Mouse (Mus musculus) liver, embryonic 11.5 days (tissue): ENCODE measurements around the gene Zfp53. TPM values are rescaled to one million over a fixed set of nuclear protein-coding genes. Genes with fewer than 3 reads are reported as not detected.
A peak's percentile ranks its signal among the peaks of the same experiment; 100 is the strongest.

ENCODE experiments used
- ATAC-seq: fragments of 200-750 bp; cut with Nextera tagmentation; replicated peaks from 2 replicates; pipeline ENCODE4 v1.8.0; 2017; ENCODE audit warnings: moderate number of reproducible peaks, mild to moderate bottlenecking, moderate TSS enrichment, moderate library complexity; ENCODE audit not compliant: low FRiP score
- DNase-seq: peaks from one replicate; pipeline ENCODE4 v3.0.0-alpha.2; 2017; ENCODE audit warnings: low spot score
- H3K27ac ChIP-seq: fragments of 300-500 bp; sonication (generic); 2 replicates; pipeline ENCODE4 v1.5.1; 2014; ENCODE audit warnings: mild to moderate bottlenecking, low read depth, low read length, control low read depth
- H3K27me3 ChIP-seq: fragments of 300-500 bp; sonication (generic); replicated peaks from 2 replicates; pipeline ENCODE4 v1.6.1; 2014; ENCODE audit warnings: low read length, mixed read lengths; ENCODE audit not compliant: control insufficient read depth, insufficient read depth
- H3K36me3 ChIP-seq: fragments of 300-500 bp; sonication (generic); 2 replicates; pipeline ENCODE4 v1.6.1; 2014; ENCODE audit warnings: mild to moderate bottlenecking, low read length, moderate library complexity, mixed read lengths; ENCODE audit not compliant: control insufficient read depth, insufficient read depth
- H3K4me1 ChIP-seq: fragments of 300-500 bp; sonication (generic); replicated peaks from 2 replicates; pipeline ENCODE4 v1.6.1; 2014; ENCODE audit warnings: low read length, mixed read lengths; ENCODE audit not compliant: control insufficient read depth, insufficient read depth
- H3K4me2 ChIP-seq: fragments of 300-500 bp; sonication (generic); 2 replicates; pipeline ENCODE4 v1.6.1; 2014; ENCODE audit warnings: mild to moderate bottlenecking, control low read depth, moderate library complexity
- H3K4me3 ChIP-seq: fragments of 300-500 bp; sonication (generic); 2 replicates; pipeline ENCODE4 v1.5.1; 2014; ENCODE audit warnings: low read depth, low read length, control low read depth
- H3K9ac ChIP-seq: fragments of 300-500 bp; sonication (generic); 2 replicates; pipeline ENCODE4 v1.6.1; 2014; ENCODE audit warnings: low read depth, low read length, control low read depth
- H3K9me3 ChIP-seq: fragments of 300-500 bp; sonication (generic); 2 replicates; pipeline ENCODE4 v1.6.1; 2016; ENCODE audit warnings: low read length, inconsistent platforms, mixed read lengths; ENCODE audit not compliant: control insufficient read depth
- WGBS: fragments of 180-500 bp; shearing (Covaris S2); extraction: QIAGEN DNeasy Blood & Tissue Kit; methylation state at CpG from one replicate; pipeline ENCODE4 v1.1.7; 2014; 5-methylcytosine and 5-hydroxymethylcytosine counted together
- polyA plus RNA-seq: library from polyadenylated mRNA; unstranded; fragments of >200 nt; fragmentation: Nextera tagmentation; extraction: Ambion mirVana; gene quantifications from 2 replicates; pipeline ENCODE4 v1.2.1, GENCODE M21; 2014

The Zfp53 gene
- polyA plus RNA-seq, 1 experiment from 2014 or later, result 7.5 TPM

- no peaks in the 10 kb centered on the region for H3K27me3 ChIP-seq
- H3K27ac ChIP-seq, result no peak overlapping the region
- no peaks in the 10 kb centered on the region for H3K36me3 ChIP-seq
- H3K9me3 ChIP-seq, result no peaks in the 10 kb centered on the region
- H3K4me3 ChIP-seq, result no peak overlapping the region
- no peak overlapping the region for H3K4me2 ChIP-seq
- H3K9ac ChIP-seq, result no peak overlapping the region
- DNase-seq (no peak), ATAC-seq (no peak)
- 95% methylated on average over 1 of the region's 1 CpGs for WGBS
- H3K4me1 ChIP-seq, result peaks cover 8% of the 10 kb centered on the region; the same call in 1 of the 2 replicates
These were observed 45.2 kb downstream of the Zfp53 start for GRCm38 (mm10) chr17:21533961-21534360.

GRCm38 (mm10) chr17:21534460-21535095 is 45.8 kb downstream of the Zfp53 start:
- Histone ChIP-seq H3K27me3 (no peaks in the 10 kb centered on the region), H3K4me3 (no peak overlapping the region), H3K9me3 (no peaks in the 10 kb centered on the region), H3K9ac (no peak overlapping the region), H3K36me3 (no peaks in the 10 kb centered on the region), H3K4me2 (peak overlapping the region; percentile 70), H3K4me1 (peaks cover 8% of the 10 kb centered on the region; the same call in 1 of the 2 replicates), H3K27ac (no peak overlapping the region)
- ATAC-seq, result peak; percentile 43
- WGBS, result 12% methylated on average over 4 of the region's 4 CpGs
- DNase-seq, result no peak

GRCm38 (mm10) chr17:21535096-21536001 is 46.6 kb downstream of the Zfp53 start, which contains the start of gene Zfp52:
Gene Zfp52 (plus strand): TSS chr17:21535539.
- Histone ChIP-seq H3K36me3 (no peaks in the 10 kb centered on the region), H3K27me3 (no peaks in the 10 kb centered on the region), H3K27ac (no peak within 1 kb of the TSS), H3K4me1 (peaks cover 8% of the 10 kb centered on the region; the same call in 1 of the 2 replicates), H3K9me3 (no peaks in the 10 kb centered on the region), H3K9ac (peak within 1 kb of the TSS; percentile 55), H3K4me3 (peak within 1 kb of the TSS; percentile 59), H3K4me2 (peak within 1 kb of the TSS; percentile 70)
- ATAC-seq (peak; percentile 78), DNase-seq (peak; percentile 67)
- 5% methylated on average over 21 of the region's 21 CpGs for WGBS

DNA sequence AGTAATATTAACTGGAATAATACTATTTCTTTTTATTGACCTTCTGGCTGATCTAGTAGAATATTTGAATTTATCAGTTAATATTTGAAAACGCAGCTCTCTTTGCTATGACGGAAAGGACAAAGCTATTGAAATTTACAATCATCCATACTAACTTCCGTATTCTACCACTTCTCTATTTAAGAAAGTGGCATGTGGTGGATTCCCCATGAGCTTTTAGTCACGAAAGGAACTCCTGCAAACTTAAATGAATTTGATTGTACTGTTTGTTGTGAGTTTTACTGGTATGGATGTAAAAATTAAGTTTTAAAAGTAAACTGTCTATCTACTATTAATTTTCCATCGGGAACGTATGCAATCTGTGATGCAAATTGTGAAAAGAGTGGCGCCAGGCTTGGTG is 47.3 kb downstream of the Zfp53 start:
- Histone ChIP-seq H3K9ac (peak overlapping the region; percentile 55), H3K27ac (no peak overlapping the region), H3K4me1 (peaks cover 8% of the 10 kb centered on the region; the same call in 1 of the 2 replicates), H3K36me3 (no peaks in the 10 kb centered on the region), H3K9me3 (no peaks in the 10 kb centered on the region), H3K4me3 (peak overlapping the region; percentile 59), H3K27me3 (no peaks in the 10 kb centered on the region), H3K4me2 (peak overlapping the region; percentile 70)
- WGBS, result 24% methylated on average over 7 of the region's 7 CpGs
- ATAC-seq (no peak), DNase-seq (no peak)

GRCm38 (mm10) chr17:21536676-21537075 is 47.9 kb downstream of the Zfp53 start:
- Histone ChIP-seq H3K4me2 (no peak overlapping the region), H3K4me1 (peaks cover 8% of the 10 kb centered on the region; the same call in 1 of the 2 replicates), H3K27ac (no peak overlapping the region), H3K36me3 (no peaks in the 10 kb centered on the region), H3K9ac (no peak overlapping the region), H3K4me3 (no peak overlapping the region), H3K9me3 (no peaks in the 10 kb centered on the region), H3K27me3 (no peaks in the 10 kb centered on the region)
- DNase-seq, result no peak
- WGBS, result 54% methylated on average over 2 of the region's 2 CpGs
- no peak for ATAC-seq

DNA sequence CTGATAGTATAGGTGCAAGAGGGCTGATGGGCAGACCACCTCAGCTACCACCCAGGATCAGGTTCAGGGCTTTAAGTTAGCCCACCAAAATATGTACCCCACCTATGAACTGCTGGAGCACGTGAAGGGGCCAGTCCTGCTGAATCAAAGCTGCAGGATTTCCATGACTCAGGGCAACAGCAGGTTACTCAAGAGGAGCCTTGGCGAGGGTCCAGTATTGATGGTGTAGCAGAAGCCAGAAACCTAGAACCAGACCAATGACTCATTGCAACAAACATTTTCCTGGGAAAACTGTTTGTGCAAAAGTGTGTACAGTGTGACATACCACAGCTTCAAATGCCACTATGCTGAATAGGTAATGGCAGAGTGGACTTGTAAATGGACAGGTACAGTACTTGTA is 69.0 kb downstream of the Zfp53 start:
- H3K36me3 ChIP-seq, result peaks cover 4% of the 10 kb centered on the region; the same call in 1 of the 2 replicates
- DNase-seq, result no peak
- no peak overlapping the region for H3K27ac ChIP-seq
- no peaks in the 10 kb centered on the region for H3K27me3 ChIP-seq
- WGBS, result 78% methylated on average over 2 of the region's 2 CpGs
- no peaks in the 10 kb centered on the region for H3K4me1 ChIP-seq
- H3K4me3 ChIP-seq, result no peak overlapping the region
- no peaks in the 10 kb centered on the region for H3K9me3 ChIP-seq
- no peak overlapping the region for H3K4me2 ChIP-seq
- H3K9ac ChIP-seq, result no peak overlapping the region
- no peak for ATAC-seq

Other genes starting within 250 kb of the Zfp53 start
- gene Vmn1r235, start 232.6 kb upstream of the Zfp53 start, polyA plus RNA-seq, result not detected in 2 replicates
- not detected in 2 replicates for gene Vmn1r236, start 206.1 kb upstream of the Zfp53 start, polyA plus RNA-seq
- gene Vmn1r237, start 177.1 kb upstream of the Zfp53 start, polyA plus RNA-seq, result not detected in 2 replicates
- gene Zfp677, start 105.2 kb upstream of the Zfp53 start, polyA plus RNA-seq, result 1.7 and 2.1 TPM in 2 replicates
- 3.9 and 4.9 TPM in 2 replicates for gene Zfp54, start 65.8 kb upstream of the Zfp53 start, polyA plus RNA-seq
- gene Zfp51, start 38.6 kb upstream of the Zfp53 start, polyA plus RNA-seq, result 13.0 and 13.5 TPM in 2 replicates
- gene Zfp52, start 46.5 kb downstream of the Zfp53 start, polyA plus RNA-seq, result 1.7 and 2.5 TPM in 2 replicates
- gene Zfp948, start 78.0 kb downstream of the Zfp53 start, polyA plus RNA-seq, result 13.7 and 14.9 TPM in 2 replicates
- 3.4 and 3.9 TPM in 2 replicates for gene Zfp983, start 161.6 kb downstream of the Zfp53 start, polyA plus RNA-seq
- 6.1 and 8.7 TPM in 2 replicates for gene Gm10226, start 202.9 kb downstream of the Zfp53 start, polyA plus RNA-seq
- 9.7 and 9.9 TPM in 2 replicates for gene Zfp760, start 218.7 kb downstream of the Zfp53 start, polyA plus RNA-seq
- gene Zfp229, start 241.8 kb downstream of the Zfp53 start, polyA plus RNA-seq, result 5.1 and 5.8 TPM in 2 replicates